Mouse (Mus musculus) heart, adult 2 months (tissue): Measurements from ENCODE around the gene Emc10. TPM values are rescaled to one million over a fixed set of nuclear protein-coding genes. Genes with fewer than 3 reads are reported as not detected.
A peak's percentile ranks its signal among the peaks of the same experiment; 100 is the strongest.

ENCODE experiments used
- DNase-seq, 2 experiments: peaks; one replicate each; pipeline ENCODE4 v3.0.0; 2021
- H3K27ac ChIP-seq: fragments of 200-600 bp; 2 replicates; pipeline ENCODE4 v1.8.1; 2022
- H3K27me3 ChIP-seq: fragments of 200-500 bp; 2 replicates; pipeline ENCODE4 v1.6.1; 2012; ENCODE audit warnings: mild to moderate bottlenecking, low read length, inconsistent platforms, mixed read lengths; ENCODE audit not compliant: control insufficient read depth, insufficient read depth
- H3K36me3 ChIP-seq: fragments of 200-500 bp; 2 replicates; pipeline ENCODE4 v1.6.1; 2012; ENCODE audit warnings: low read length, inconsistent platforms; ENCODE audit not compliant: control insufficient read depth, insufficient read depth
- H3K4me1 ChIP-seq: fragments of 200-500 bp; 2 replicates; pipeline ENCODE4 v1.6.1; 2011; ENCODE audit warnings: low read length; ENCODE audit not compliant: control insufficient read depth, insufficient read depth
- H3K4me3 ChIP-seq: fragments of 200-600 bp; 2 replicates; pipeline ENCODE4 v1.8.1; 2022
- H3K79me2 ChIP-seq: fragments of 200-500 bp; replicated peaks from 2 replicates; pipeline ENCODE4 v1.6.1; 2012; ENCODE audit warnings: mild to moderate bottlenecking, inconsistent platforms, low read length, moderate library complexity, mixed read lengths; ENCODE audit not compliant: control insufficient read depth, insufficient read depth
- H3K9ac ChIP-seq: fragments of 200-500 bp; 2 replicates; pipeline ENCODE4 v1.6.1; 2012; ENCODE audit warnings: low read depth, mild to moderate bottlenecking, control low read depth, inconsistent platforms, low read length, mixed read lengths
- CTCF ChIP-seq: fragments of 200-600 bp; IDR thresholded peaks from 2 replicates; pipeline ENCODE4 v1.8.1; 2022; ENCODE audit warnings: antibody characterized with exemption, mild to moderate bottlenecking, moderate library complexity
- EP300 ChIP-seq: fragments of 200-500 bp; IDR thresholded peaks from 2 replicates; pipeline ENCODE4 v1.6.1; 2011; ENCODE audit warnings: low read depth, low read length, control low read depth; ENCODE audit not compliant: insufficient read depth
- POLR2A ChIP-seq: fragments of 200-500 bp; IDR thresholded peaks from 2 replicates; pipeline ENCODE4 v1.6.1; 2011; ENCODE audit warnings: mild to moderate bottlenecking, low read depth, low read length, control low read depth; ENCODE audit not compliant: insufficient read depth
- WGBS: fragments of 180-500 bp; shearing (Covaris S2); methylation state at CpG from one replicate; pipeline ENCODE4 v1.1.7; 2018; 5-methylcytosine and 5-hydroxymethylcytosine counted together
- intact Hi-C: fragments of 180-260 bp; cut with DNase I; formaldehyde crosslinking; loops from one replicate; pipeline ENCODE4 v1.15.1; 2025
- polyA plus RNA-seq: library from polyadenylated mRNA; depleted of rRNA; stranded (reverse); fragments of >200 nt; gene quantifications from 2 replicates; pipeline ENCODE4 v1.2.3, GENCODE M21; 2012
- total RNA-seq, 2 experiments: library from RNA; stranded (reverse); gene quantifications; 2 replicates each; pipeline ENCODE4 v1.2.3; 2021

The Emc10 gene
- total and polyA plus RNA-seq, 3 experiments = 86.1 to 180 (median 87.6) TPM

DNA sequence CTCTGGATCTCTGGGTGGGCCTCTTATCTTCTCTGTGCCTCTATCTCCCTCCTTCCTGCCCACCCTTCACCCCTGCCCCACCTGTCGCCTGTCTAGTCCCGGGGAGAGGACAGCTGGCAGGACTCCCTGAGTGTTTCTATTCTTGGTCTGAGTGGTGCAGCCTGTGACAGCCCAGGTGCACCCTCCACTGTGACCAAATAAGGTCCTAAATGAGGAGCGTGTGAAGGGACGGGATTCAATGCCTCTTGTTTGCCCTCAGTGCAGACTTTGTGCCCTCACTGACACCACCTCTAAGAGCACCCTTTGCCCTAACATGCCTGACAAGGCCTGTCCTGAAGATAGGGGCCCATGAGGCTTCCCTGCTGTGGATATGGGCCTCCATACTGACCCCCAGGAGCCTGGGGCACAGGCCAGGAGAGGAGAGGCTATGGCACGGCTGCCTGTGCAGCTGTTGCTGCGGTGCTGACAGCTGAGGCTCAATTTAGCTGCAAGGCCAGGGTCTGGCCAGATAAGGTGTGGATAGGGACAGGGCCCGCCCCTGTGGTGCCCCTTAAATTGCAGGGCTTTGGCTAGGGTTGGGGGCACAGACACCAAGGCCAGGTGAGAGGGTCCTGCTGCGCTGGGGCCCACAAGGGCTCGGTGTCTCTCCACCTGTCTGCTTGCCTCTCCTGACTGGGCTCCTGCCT, 23.2 kb downstream of the Emc10 start:
- Histone ChIP-seq H3K79me2 (no peaks in the 10 kb centered on the region), H3K4me3 (peak overlapping the region; percentile 48; the same call in 1 of the 2 replicates), H3K27me3 (no peaks in the 10 kb centered on the region), H3K36me3 (no peaks in the 10 kb centered on the region), H3K27ac (peak overlapping the region; percentile 92), H3K9ac (peak overlapping the region; percentile 61), H3K4me1 (peaks cover 6% of the 10 kb centered on the region)
- 21% methylated on average over 9 of the region's 9 CpGs for WGBS
- TF ChIP-seq CTCF (no peak), POLR2A (peak; percentile 98), EP300 (peak; percentile 79)
- intact Hi-C loops = no loop called here
- DNase-seq = peak; percentile 77 to 88

GRCm38 (mm10) chr7:44472558-44472885, 23.8 kb downstream of the Emc10 start:
- Histone ChIP-seq H3K9ac (no peak overlapping the region), H3K4me3 (no peak overlapping the region), H3K27ac (peak overlapping the region; percentile 92), H3K4me1 (peaks cover 7% of the 10 kb centered on the region), H3K36me3 (no peaks in the 10 kb centered on the region), H3K27me3 (no peaks in the 10 kb centered on the region), H3K79me2 (no peaks in the 10 kb centered on the region)
- intact Hi-C loops = no loop called here
- TF ChIP-seq CTCF = no peak
- TF ChIP-seq EP300 = no peak
- no peak for TF ChIP-seq POLR2A
- DNase-seq = no peak
- 0% methylated on average over 1 of the region's 1 CpGs for WGBS

GRCm38 (mm10) chr7:44471880-44472557, 24.3 kb downstream of the Emc10 start:
- no peak overlapping the region for H3K4me3 ChIP-seq
- TF ChIP-seq POLR2A (peak; percentile 60), EP300 (peak; percentile 91), CTCF (no peak)
- H3K9ac ChIP-seq = peak overlapping the region; percentile 17; the same call in 1 of the 2 replicates
- H3K27me3 ChIP-seq = no peaks in the 10 kb centered on the region
- peaks cover 9% of the 10 kb centered on the region for H3K4me1 ChIP-seq
- peak overlapping the region; percentile 92 for H3K27ac ChIP-seq
- WGBS = 26% methylated on average over 6 of the region's 6 CpGs
- intact Hi-C loops = no loop called here
- H3K79me2 ChIP-seq = no peaks in the 10 kb centered on the region
- no peaks in the 10 kb centered on the region for H3K36me3 ChIP-seq
- peak; percentile 67 to 86 for DNase-seq

DNA sequence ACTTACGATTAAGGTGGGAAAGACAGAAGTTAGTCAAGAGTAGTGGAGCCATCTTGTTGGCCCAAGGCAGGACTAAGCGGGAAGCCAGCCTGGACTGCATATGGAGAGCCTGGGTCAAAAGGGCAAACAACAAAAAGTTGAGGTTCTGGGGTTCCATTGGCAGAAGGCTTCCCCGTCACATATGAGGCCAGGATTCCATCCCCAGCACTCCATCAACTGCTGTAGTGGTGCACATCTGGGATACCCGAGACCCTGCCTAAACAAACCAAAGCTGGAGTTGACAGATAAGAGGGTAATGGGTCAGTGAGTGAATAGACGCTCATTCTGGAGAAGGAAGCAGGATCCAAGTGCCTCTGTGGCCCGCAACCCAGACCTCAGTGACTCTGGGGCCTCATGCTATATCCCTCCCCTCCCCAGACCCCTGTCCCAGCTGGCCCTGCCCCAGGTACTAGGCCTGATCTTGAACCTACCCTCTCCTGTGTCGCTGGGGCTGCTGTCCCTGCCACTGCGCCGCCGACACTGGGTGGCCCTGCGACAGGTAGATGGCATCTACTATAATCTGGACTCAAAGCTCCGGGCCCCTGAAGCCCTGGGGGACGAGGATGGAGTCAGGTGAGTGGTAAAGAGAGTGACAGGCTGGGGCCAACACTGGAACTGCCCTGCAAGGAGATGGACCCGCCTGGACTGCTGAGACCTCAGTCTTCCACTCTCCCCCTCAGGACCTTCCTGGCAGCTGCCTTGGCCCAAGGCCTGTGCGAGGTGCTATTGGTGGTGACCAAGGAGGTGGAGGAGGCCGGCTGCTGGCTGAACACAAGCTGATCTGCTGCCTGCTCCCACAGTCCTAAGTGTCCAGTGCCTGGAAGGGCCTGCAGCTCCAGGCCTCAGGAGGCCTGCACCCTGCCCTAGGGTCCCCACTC, 25.4 kb downstream of the Emc10 start:
- Histone ChIP-seq H3K79me2 (no peaks in the 10 kb centered on the region), H3K4me3 (no peak overlapping the region), H3K9ac (peak overlapping the region; percentile 3), H3K36me3 (no peaks in the 10 kb centered on the region), H3K4me1 (peaks cover 9% of the 10 kb centered on the region), H3K27me3 (no peaks in the 10 kb centered on the region), H3K27ac (peak overlapping the region; percentile 92)
- WGBS = 71% methylated on average over 16 of the region's 16 CpGs
- no peak for TF ChIP-seq EP300
- no peak for TF ChIP-seq CTCF
- no peak; the same call in 1 of the 2 replicates for TF ChIP-seq POLR2A
- intact Hi-C loops = no loop called here
- peak; percentile 30 to 39 for DNase-seq

GRCm38 (mm10) chr7:44469677-44470675, 26.4 kb downstream of the Emc10 start:
- H3K79me2 ChIP-seq = no peaks in the 10 kb centered on the region
- intact Hi-C loops = loop anchor here (5.0 kb wide), 2 partner anchors 163 to 223 kb away; partner anchors contain the start of genes 1700028J19Rik, 2410002F23Rik and Clec11a
- H3K36me3 ChIP-seq = no peaks in the 10 kb centered on the region
- H3K9ac ChIP-seq = no peak overlapping the region
- peak in 1 of 2 experiments; percentile 20 for DNase-seq
- TF ChIP-seq CTCF (no peak), EP300 (no peak), POLR2A (no peak)
- peak overlapping the region; percentile 92 for H3K27ac ChIP-seq
- 61% methylated on average over 16 of the region's 16 CpGs for WGBS
- peaks cover 6% of the 10 kb centered on the region for H3K4me1 ChIP-seq
- H3K4me3 ChIP-seq = no peak overlapping the region
- H3K27me3 ChIP-seq = no peaks in the 10 kb centered on the region
